Mouse (Mus musculus) G1E (cell line): ENCODE results near the gene Cep41.

ENCODE experiments used
- CTCF ChIP-seq: IDR thresholded peaks from 2 replicates; pipeline ENCODE4 v1.5.1; 2012; ENCODE audit warnings: low read depth, low read length, inconsistent platforms, mixed read lengths
- GATA1 ChIP-seq: IDR thresholded peaks from 2 replicates; pipeline ENCODE4 v1.6.1; 2012; ENCODE audit warnings: borderline replicate concordance, low read length, inconsistent platforms, mixed read lengths
- TAL1 ChIP-seq: conservative IDR thresholded peaks from 2 replicates; pipeline ENCODE4 v1.6.1; 2012; ENCODE audit warnings: low read depth, low read length, inconsistent platforms, mixed read lengths

GRCm38 (mm10) chr6:30739177-30739747 lies 45.7 kb upstream of the Cep41 start:
- TF ChIP-seq GATA1 (no peak), CTCF (no peak), TAL1 (no peak)
